Mouse (Mus musculus): ENCODE data around the gene Alx3. TPM values are rescaled to one million over a fixed set of nuclear protein-coding genes. Genes with fewer than 3 reads are reported as not detected.

Gene Alx3
- polyA plus RNA-seq (2015; fragmentation: Nextera tagmentation; extraction: Ambion mirVana): 0.58 TPM in 1 of 2 replicates, not detected in the other

DNA sequence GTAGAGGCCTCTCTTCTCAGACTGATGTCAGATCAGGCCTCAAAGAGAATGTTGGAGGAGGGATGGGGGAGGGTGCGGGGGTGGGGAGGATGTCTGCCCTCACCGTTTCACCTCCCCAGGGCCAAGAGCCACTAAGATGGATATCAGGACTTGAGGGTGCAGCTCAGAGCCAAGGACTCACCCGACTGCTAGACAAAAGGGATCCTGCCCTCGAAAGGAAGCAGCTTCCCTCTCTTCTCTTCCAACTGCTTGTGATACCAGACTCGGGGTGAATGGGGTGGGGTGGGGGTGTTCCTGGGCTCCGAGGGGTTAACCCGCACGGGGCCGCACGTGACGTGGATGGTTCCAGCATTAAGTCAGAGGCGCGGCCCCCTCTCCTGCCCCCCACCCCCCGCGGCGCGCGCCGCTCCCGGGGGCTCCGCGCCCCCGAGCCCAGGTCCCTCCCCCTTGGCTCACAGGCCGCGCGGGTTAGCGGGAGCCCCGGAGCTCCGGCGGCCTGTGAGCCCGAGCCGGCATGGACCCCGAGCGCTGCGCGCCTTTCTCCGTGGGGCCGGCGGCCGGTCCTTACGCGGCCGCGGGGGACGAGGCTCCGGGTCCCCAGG, at the start of gene Alx3:
Alx3 (plus strand) TSS at position 370 of the 602 bp plus-strand sequence.
- Histone ChIP-seq H3K27ac (replicated peaks) (no peak within 1 kb of the TSS), H3K9me3 (no peaks in the 10 kb centered on the region), H3K4me3 (peak within 1 kb of the TSS; percentile 31), H3K9ac (peak within 1 kb of the TSS; percentile 47), H3K36me3 (no peaks in the 10 kb centered on the region), H3K4me1 (replicated peaks) (peaks cover 20% of the 10 kb centered on the region), H3K27me3 (peaks cover 86% of the 10 kb centered on the region), H3K4me2 (peak within 1 kb of the TSS; percentile 52)
- peak; percentile 44; the same call in 1 of the 2 replicates for ATAC-seq (ENCODE audit: low read depth)
- WGBS: 2% methylated on average over 41 of the region's 46 CpGs

GRCm38 (mm10) chr3:107545278-107545677, 49.6 kb upstream of the Alx3 start:
- no peak overlapping the region for H3K4me3 ChIP-seq
- no peaks in the 10 kb centered on the region for H3K9me3 ChIP-seq
- H3K4me2 ChIP-seq: no peak overlapping the region
- peaks cover 35% of the 10 kb centered on the region for H3K4me1 ChIP-seq (replicated peaks)
- H3K27me3 ChIP-seq: peaks cover 31% of the 10 kb centered on the region
- 47% methylated on average over 5 of the region's 5 CpGs for WGBS
- no peaks in the 10 kb centered on the region for H3K36me3 ChIP-seq
- no peak for ATAC-seq (ENCODE audit: low read depth)
- peak overlapping the region; percentile 74 for H3K27ac ChIP-seq (replicated peaks)
- H3K9ac ChIP-seq: no peak overlapping the region

DNA sequence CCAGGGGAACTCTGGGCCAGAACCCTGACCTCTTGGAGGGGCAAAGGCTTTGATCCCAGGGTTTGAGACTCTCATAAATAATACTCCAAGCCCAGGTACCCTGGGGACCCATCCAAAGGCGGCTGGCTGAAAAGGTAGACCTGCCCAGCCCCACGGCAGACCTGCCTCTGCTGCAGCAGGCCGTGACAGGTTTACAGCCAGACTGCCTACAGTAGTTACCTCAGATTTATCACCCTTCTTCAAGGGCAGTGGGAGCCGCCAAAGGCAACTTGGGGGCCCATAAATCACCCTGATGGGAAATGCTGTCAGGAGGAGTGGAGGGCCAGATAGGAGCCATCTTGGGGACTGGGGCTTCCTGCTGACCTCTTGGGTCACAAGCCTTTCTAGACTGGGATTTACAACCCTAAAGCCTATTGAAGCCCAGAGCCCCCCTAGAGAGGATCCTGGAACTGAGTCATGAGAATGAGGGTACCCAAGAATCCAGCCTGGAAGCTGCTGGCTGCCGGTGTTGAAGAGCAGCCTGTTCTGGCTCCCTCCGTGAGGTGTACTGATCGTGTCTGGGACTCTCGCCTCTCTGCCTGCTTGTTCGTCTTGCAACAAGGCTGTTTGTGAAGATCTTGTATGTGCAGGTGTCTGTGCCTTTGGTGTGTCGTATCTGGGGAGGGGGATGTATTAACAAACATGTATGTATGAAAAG, 49.0 kb upstream of the Alx3 start:
- 8% methylated on average over 10 of the region's 10 CpGs for WGBS
- Histone ChIP-seq H3K4me3 (no peak overlapping the region), H3K4me2 (no peak overlapping the region), H3K9ac (no peak overlapping the region), H3K9me3 (no peaks in the 10 kb centered on the region), H3K27me3 (peaks cover 26% of the 10 kb centered on the region), H3K36me3 (no peaks in the 10 kb centered on the region), H3K27ac (replicated peaks) (peak overlapping the region; percentile 74), H3K4me1 (replicated peaks) (peaks cover 35% of the 10 kb centered on the region)
- peak; percentile 77 for ATAC-seq (ENCODE audit: low read depth)

- Histone ChIP-seq H3K27ac (replicated peaks) (peak overlapping the region; percentile 71; the same call in 1 of the 2 replicates), H3K9me3 (no peaks in the 10 kb centered on the region), H3K9ac (no peak overlapping the region), H3K4me2 (no peak overlapping the region), H3K36me3 (no peaks in the 10 kb centered on the region), H3K4me3 (no peak overlapping the region), H3K4me1 (replicated peaks) (peaks cover 38% of the 10 kb centered on the region), H3K27me3 (peaks cover 24% of the 10 kb centered on the region)
- WGBS: 60% methylated on average over 2 of the region's 2 CpGs
- peak; percentile 44 for ATAC-seq (ENCODE audit: low read depth)
Observed at GRCm38 (mm10) chr3:107546956-107547355, 47.9 kb upstream of the Alx3 start.

- Histone ChIP-seq H3K4me3 (no peak overlapping the region), H3K4me1 (replicated peaks) (peaks cover 45% of the 10 kb centered on the region), H3K9ac (no peak overlapping the region), H3K27me3 (peaks cover 38% of the 10 kb centered on the region), H3K4me2 (no peak overlapping the region), H3K9me3 (no peaks in the 10 kb centered on the region), H3K27ac (replicated peaks) (no peak overlapping the region), H3K36me3 (no peaks in the 10 kb centered on the region)
- WGBS: 72% methylated on average over 17 of the region's 17 CpGs
- no peak for ATAC-seq (ENCODE audit: low read depth)
Observed at GRCm38 (mm10) chr3:107550409-107551049, 44.3 kb upstream of the Alx3 start.

DNA sequence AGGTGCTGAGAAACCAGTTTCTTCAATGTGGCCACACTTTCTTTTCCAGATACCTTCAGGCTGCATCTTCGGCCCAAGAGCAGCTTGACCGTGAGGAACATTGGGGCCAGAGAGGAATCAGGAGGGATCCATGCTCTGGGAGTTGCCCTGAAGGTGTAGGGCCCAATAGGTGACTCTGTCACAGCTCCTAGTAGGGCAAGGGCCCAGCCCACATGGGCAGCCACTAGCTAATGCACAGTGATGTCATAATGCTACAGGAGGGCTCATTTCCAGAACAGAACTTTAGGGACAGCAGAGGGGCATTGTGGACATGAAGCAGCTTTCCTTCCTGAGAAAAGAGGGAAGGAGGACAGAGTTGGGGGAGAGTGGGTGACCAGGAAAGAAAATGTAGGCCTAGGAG, 40.0 kb upstream of the Alx3 start, which contains the start of gene Ubl4b:
Ubl4b (minus strand) TSS at position 232 of the 400 bp plus-strand sequence.
- no peak within 1 kb of the TSS for H3K4me2 ChIP-seq

GRCm38 (mm10) chr3:107558740-107559139, 36.1 kb upstream of the Alx3 start:
- Histone ChIP-seq H3K9ac (no peak overlapping the region), H3K4me3 (no peak overlapping the region), H3K4me1 (replicated peaks) (no peaks in the 10 kb centered on the region), H3K27ac (replicated peaks) (no peak overlapping the region), H3K4me2 (no peak overlapping the region), H3K9me3 (no peaks in the 10 kb centered on the region), H3K36me3 (no peaks in the 10 kb centered on the region), H3K27me3 (peaks cover 56% of the 10 kb centered on the region)
- ATAC-seq (ENCODE audit: low read depth): 0 out of 2 replicates have a peak, but pooled peaks have one; percentile 14
- WGBS: 28% methylated on average over 3 of the region's 3 CpGs

More for the DNA sequence above, 40.0 kb upstream of the Alx3 start, which contains the start of gene Ubl4b:
- Histone ChIP-seq H3K9me3 (no peaks in the 10 kb centered on the region), H3K27me3 (peaks cover 66% of the 10 kb centered on the region), H3K4me3 (no peak within 1 kb of the TSS), H3K4me1 (replicated peaks) (peaks cover 21% of the 10 kb centered on the region), H3K9ac (no peak within 1 kb of the TSS), H3K36me3 (no peaks in the 10 kb centered on the region), H3K27ac (replicated peaks) (no peak within 1 kb of the TSS)
- ATAC-seq (ENCODE audit: low read depth): no peak
- 89% methylated on average over 2 of the region's 2 CpGs for WGBS

DNA sequence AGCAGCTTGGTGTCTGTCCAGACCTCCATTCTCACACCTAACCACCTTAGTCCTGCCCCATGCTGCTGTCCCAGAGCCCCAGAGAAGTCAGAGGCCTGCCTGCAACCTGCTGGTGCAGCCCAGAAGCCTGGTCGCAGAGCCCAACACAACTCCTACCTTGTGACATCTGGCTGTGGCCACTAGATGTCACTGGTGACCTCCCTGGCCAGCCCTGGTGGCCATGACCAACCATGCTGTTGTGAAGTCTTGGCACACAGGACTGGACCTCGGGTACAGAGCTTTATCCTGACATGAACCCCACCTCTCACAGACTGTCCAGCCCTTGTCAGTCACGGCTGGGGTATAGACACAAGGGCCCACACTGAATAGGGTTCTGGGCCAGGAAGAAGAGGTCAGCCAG, 35.6 kb upstream of the Alx3 start:
- no peaks in the 10 kb centered on the region for H3K36me3 ChIP-seq
- peaks cover 52% of the 10 kb centered on the region for H3K27me3 ChIP-seq
- 14% methylated on average over 3 of the region's 3 CpGs for WGBS
- no peaks in the 10 kb centered on the region for H3K4me1 ChIP-seq (replicated peaks)
- H3K9ac ChIP-seq: no peak overlapping the region
- no peak overlapping the region for H3K27ac ChIP-seq (replicated peaks)
- no peak overlapping the region for H3K4me2 ChIP-seq
- H3K4me3 ChIP-seq: no peak overlapping the region
- H3K9me3 ChIP-seq: no peaks in the 10 kb centered on the region
- peak; percentile 70 for ATAC-seq (ENCODE audit: low read depth)

DNA sequence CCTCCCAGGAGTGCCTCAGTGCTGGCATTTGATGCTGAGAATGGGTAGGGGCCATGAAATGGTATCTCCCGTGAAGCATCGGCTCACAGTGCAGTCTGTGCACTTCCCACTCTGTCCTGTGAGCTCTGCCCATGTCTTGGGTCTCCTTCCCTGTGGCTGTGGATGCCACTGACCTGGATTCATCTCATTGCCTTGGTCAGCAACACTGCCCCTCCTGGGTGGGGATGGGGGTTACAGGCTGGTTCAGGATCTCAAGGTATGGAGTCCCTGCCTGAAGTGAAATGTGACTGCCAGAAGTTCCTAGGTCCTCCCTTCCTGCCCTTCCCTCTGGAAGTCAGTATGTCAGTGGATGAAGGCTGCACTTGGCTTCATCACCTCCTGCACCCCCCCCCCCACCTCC, 32.7 kb upstream of the Alx3 start:
- H3K4me2 ChIP-seq: no peak overlapping the region
- H3K9me3 ChIP-seq: no peaks in the 10 kb centered on the region
- H3K27me3 ChIP-seq: peaks cover 24% of the 10 kb centered on the region
- no peak overlapping the region for H3K9ac ChIP-seq
- H3K4me3 ChIP-seq: no peak overlapping the region
- WGBS: 52% methylated on average over 2 of the region's 2 CpGs
- peaks cover 5% of the 10 kb centered on the region; the same call in 1 of the 2 replicates for H3K4me1 ChIP-seq (replicated peaks)
- H3K27ac ChIP-seq (replicated peaks): no peak overlapping the region
- H3K36me3 ChIP-seq: no peaks in the 10 kb centered on the region
- no peak for ATAC-seq (ENCODE audit: low read depth)

DNA sequence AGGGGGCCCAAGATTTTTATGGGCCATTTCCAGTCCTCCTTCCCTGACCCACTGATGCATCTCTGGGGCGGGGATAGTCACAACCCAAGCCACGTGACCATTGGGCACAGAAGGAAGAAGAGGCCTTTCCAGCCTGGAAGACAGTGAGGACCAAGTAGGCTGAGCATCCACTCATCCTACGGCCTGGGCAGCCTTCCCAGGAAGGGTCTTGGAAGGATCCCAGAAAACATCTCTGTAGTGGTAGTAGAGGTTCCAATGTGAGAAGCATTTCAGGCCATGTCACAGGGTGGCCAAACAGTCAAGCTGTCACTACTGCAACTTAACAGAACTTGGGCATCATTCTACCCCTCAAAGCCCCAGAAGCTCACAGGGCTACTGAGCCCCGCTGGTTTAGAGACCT, 32.2 kb upstream of the Alx3 start:
- Histone ChIP-seq H3K4me1 (replicated peaks) (peaks cover 5% of the 10 kb centered on the region; the same call in 1 of the 2 replicates), H3K27ac (replicated peaks) (no peak overlapping the region), H3K36me3 (no peaks in the 10 kb centered on the region), H3K4me3 (no peak overlapping the region), H3K4me2 (no peak overlapping the region), H3K27me3 (peaks cover 19% of the 10 kb centered on the region; the same call in 1 of the 2 replicates), H3K9me3 (no peaks in the 10 kb centered on the region), H3K9ac (no peak overlapping the region)
- WGBS: 58% methylated on average over 4 of the region's 4 CpGs
- ATAC-seq (ENCODE audit: low read depth): no peak

DNA sequence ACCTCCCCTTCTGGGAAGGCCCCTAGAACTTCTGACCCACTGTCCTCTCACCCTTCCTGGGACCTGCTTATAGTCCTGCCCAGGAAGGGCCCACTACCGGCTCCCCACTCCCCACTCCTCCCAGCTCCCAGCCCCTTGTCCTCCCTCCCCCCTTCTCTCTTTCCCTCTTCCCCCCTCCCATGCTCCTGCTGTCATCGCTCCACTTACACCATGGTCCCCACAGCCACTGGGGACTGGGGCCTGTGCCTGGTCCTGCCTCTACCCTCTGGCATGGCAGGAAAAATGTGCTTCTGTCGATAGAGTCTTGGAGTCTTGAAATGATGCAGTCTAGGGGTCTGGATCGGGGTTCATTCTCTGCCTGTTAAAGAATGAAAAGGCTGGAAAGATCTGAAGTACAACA, 31.0 kb upstream of the Alx3 start:
- no peak overlapping the region for H3K4me3 ChIP-seq
- no peaks in the 10 kb centered on the region for H3K9me3 ChIP-seq
- H3K4me1 ChIP-seq (replicated peaks): peaks cover 5% of the 10 kb centered on the region; the same call in 1 of the 2 replicates
- 0 out of 2 replicates have a peak, but pooled peaks cover 7% of the 10 kb centered on the region for H3K27me3 ChIP-seq
- WGBS: 37% methylated on average over 4 of the region's 4 CpGs
- H3K9ac ChIP-seq: no peak overlapping the region
- H3K36me3 ChIP-seq: no peaks in the 10 kb centered on the region
- 0 out of 2 replicates have a peak, but pooled peaks have one; percentile 49 for ATAC-seq (ENCODE audit: low read depth)
- H3K27ac ChIP-seq (replicated peaks): no peak overlapping the region
- H3K4me2 ChIP-seq: no peak overlapping the region

GRCm38 (mm10) chr3:107565331-107565730, 29.5 kb upstream of the Alx3 start:
- Histone ChIP-seq H3K4me1 (replicated peaks) (peaks cover 5% of the 10 kb centered on the region; the same call in 1 of the 2 replicates), H3K36me3 (no peaks in the 10 kb centered on the region), H3K4me2 (no peak overlapping the region), H3K9ac (no peak overlapping the region), H3K9me3 (no peaks in the 10 kb centered on the region), H3K4me3 (no peak overlapping the region), H3K27me3 (peaks cover 14% of the 10 kb centered on the region), H3K27ac (replicated peaks) (no peak overlapping the region)
- WGBS: 37% methylated on average over 3 of the region's 3 CpGs
- ATAC-seq (ENCODE audit: low read depth): no peak

Measured in neural tube, embryonic 13.5 days (tissue).